Mouse (Mus musculus): ENCODE results near the gene Sh3kbp1. TPM values are rescaled to one million over a fixed set of nuclear protein-coding genes. Genes with fewer than 3 reads are reported as not detected.

Gene Sh3kbp1
- polyA plus RNA-seq, 1 experiment = 30.3 TPM

- Histone ChIP-seq H3K4me3 (ENCODE audit: extremely low read depth, insufficient read depth, insufficient read length) (no peak overlapping the region), H3K36me3 (ENCODE audit: control insufficient read depth, insufficient read depth, low read length) (no peaks in the 10 kb centered on the region), H3K4me1 (ENCODE audit: control insufficient read depth, insufficient read depth, insufficient read length) (0 out of 2 replicates have a peak, but pooled peaks cover 1% of the 10 kb centered on the region), H3K27me3 (ENCODE audit: control insufficient read depth, insufficient read depth, low read length) (no peaks in the 10 kb centered on the region), H3K27ac (ENCODE audit: insufficient read depth, low read length) (no peak overlapping the region)
- TF ChIP-seq POLR2A (IDR thresholded peaks at IDR 0.05; ENCODE audit: low read depth, low read length) = no peak
- TF ChIP-seq CTCF (IDR thresholded peaks at IDR 0.05; ENCODE audit: extremely low read depth, insufficient read depth, insufficient read length, insufficient replicate concordance) = no peak
- 77% methylated on average over 3 of the region's 3 CpGs for WGBS
- no peak for DNase-seq (ENCODE audit: low read depth in 1 of 2, low spot score in 2 of 2)
These were observed 286.4 kb downstream of the Sh3kbp1 start for GRCm38 (mm10) chrX:159913489-159913888.

- Histone ChIP-seq H3K4me1 (ENCODE audit: control insufficient read depth, insufficient read depth, insufficient read length) (0 out of 2 replicates have a peak, but pooled peaks cover 1% of the 10 kb centered on the region), H3K36me3 (ENCODE audit: control insufficient read depth, insufficient read depth, low read length) (peaks cover 3% of the 10 kb centered on the region), H3K27ac (ENCODE audit: insufficient read depth, low read length) (no peak overlapping the region), H3K27me3 (ENCODE audit: control insufficient read depth, insufficient read depth, low read length) (no peaks in the 10 kb centered on the region), H3K4me3 (ENCODE audit: extremely low read depth, insufficient read depth, insufficient read length) (no peak overlapping the region)
- TF ChIP-seq CTCF (IDR thresholded peaks at IDR 0.05; ENCODE audit: extremely low read depth, insufficient read depth, insufficient read length, insufficient replicate concordance) (no peak), POLR2A (IDR thresholded peaks at IDR 0.05; ENCODE audit: low read depth, low read length) (no peak)
- WGBS = 41% methylated on average over 1 of the region's 1 CpGs
- DNase-seq (ENCODE audit: low read depth in 1 of 2, low spot score in 2 of 2) = no peak
These were observed 288.1 kb downstream of the Sh3kbp1 start for GRCm38 (mm10) chrX:159915125-159915524.

- peak in 1 of 2 experiments; percentile 7 for DNase-seq (ENCODE audit: low read depth in 1 of 2, low spot score in 2 of 2)
- Histone ChIP-seq H3K27me3 (ENCODE audit: control insufficient read depth, insufficient read depth, low read length) (no peaks in the 10 kb centered on the region), H3K4me3 (ENCODE audit: extremely low read depth, insufficient read depth, insufficient read length) (no peak overlapping the region), H3K36me3 (ENCODE audit: control insufficient read depth, insufficient read depth, low read length) (peaks cover 7% of the 10 kb centered on the region), H3K27ac (ENCODE audit: insufficient read depth, low read length) (no peak overlapping the region), H3K4me1 (ENCODE audit: control insufficient read depth, insufficient read depth, insufficient read length) (no peaks in the 10 kb centered on the region)
- WGBS = 71% methylated on average over 6 of the region's 6 CpGs
- no peak for TF ChIP-seq POLR2A (IDR thresholded peaks at IDR 0.05; ENCODE audit: low read depth, low read length)
- TF ChIP-seq CTCF (IDR thresholded peaks at IDR 0.05; ENCODE audit: extremely low read depth, insufficient read depth, insufficient read length, insufficient replicate concordance) = no peak
These were observed 297.7 kb downstream of the Sh3kbp1 start for GRCm38 (mm10) chrX:159924759-159925158.

GRCm38 (mm10) chrX:159928165-159928564 is 301.1 kb downstream of the Sh3kbp1 start:
- no peak for DNase-seq (ENCODE audit: low read depth in 1 of 2, low spot score in 2 of 2)
- Histone ChIP-seq H3K4me3 (ENCODE audit: extremely low read depth, insufficient read depth, insufficient read length) (no peak overlapping the region), H3K27ac (ENCODE audit: insufficient read depth, low read length) (no peak overlapping the region), H3K4me1 (ENCODE audit: control insufficient read depth, insufficient read depth, insufficient read length) (no peaks in the 10 kb centered on the region), H3K36me3 (ENCODE audit: control insufficient read depth, insufficient read depth, low read length) (peaks cover 2% of the 10 kb centered on the region; the same call in 1 of the 2 replicates), H3K27me3 (ENCODE audit: control insufficient read depth, insufficient read depth, low read length) (no peaks in the 10 kb centered on the region)
- WGBS = 88% methylated on average over 5 of the region's 5 CpGs
- TF ChIP-seq CTCF (IDR thresholded peaks at IDR 0.05; ENCODE audit: extremely low read depth, insufficient read depth, insufficient read length, insufficient replicate concordance) (no peak), POLR2A (IDR thresholded peaks at IDR 0.05; ENCODE audit: low read depth, low read length) (no peak)

GRCm38 (mm10) chrX:159928834-159929233 is 301.8 kb downstream of the Sh3kbp1 start:
- H3K36me3 ChIP-seq (ENCODE audit: control insufficient read depth, insufficient read depth, low read length) = no peaks in the 10 kb centered on the region; the same call in 1 of the 2 replicates
- H3K27ac ChIP-seq (ENCODE audit: insufficient read depth, low read length) = no peak overlapping the region
- no peaks in the 10 kb centered on the region for H3K4me1 ChIP-seq (ENCODE audit: control insufficient read depth, insufficient read depth, insufficient read length)
- H3K4me3 ChIP-seq (ENCODE audit: extremely low read depth, insufficient read depth, insufficient read length) = no peak overlapping the region
- TF ChIP-seq CTCF (IDR thresholded peaks at IDR 0.05; ENCODE audit: extremely low read depth, insufficient read depth, insufficient read length, insufficient replicate concordance) (no peak), POLR2A (IDR thresholded peaks at IDR 0.05; ENCODE audit: low read depth, low read length) (no peak)
- WGBS = 84% methylated on average over 3 of the region's 3 CpGs
- no peak for DNase-seq (ENCODE audit: low read depth in 1 of 2, low spot score in 2 of 2)
- no peaks in the 10 kb centered on the region for H3K27me3 ChIP-seq (ENCODE audit: control insufficient read depth, insufficient read depth, low read length)

DNA sequence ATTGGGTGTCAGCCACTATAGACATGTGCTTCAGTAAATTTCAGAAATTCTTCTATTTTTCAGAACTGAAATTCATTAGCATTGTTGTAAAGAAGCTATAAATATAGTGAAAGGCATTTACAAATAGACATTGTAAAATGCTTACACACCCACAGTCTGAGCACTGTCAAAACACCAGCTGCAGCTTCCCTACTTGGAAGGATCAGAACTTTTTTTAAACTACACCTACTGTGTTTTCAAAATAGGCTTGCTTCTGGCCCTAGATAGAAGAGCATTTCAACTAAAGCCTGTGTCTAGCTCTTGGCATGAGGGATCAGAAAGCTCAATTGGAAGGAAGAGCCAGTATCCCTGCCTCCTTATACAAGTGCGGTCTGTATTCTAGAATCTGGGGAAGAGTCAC is 305.0 kb downstream of the Sh3kbp1 start:
- Histone ChIP-seq H3K4me1 (ENCODE audit: control insufficient read depth, insufficient read depth, insufficient read length) (no peaks in the 10 kb centered on the region), H3K27ac (ENCODE audit: insufficient read depth, low read length) (no peak overlapping the region), H3K36me3 (ENCODE audit: control insufficient read depth, insufficient read depth, low read length) (no peaks in the 10 kb centered on the region; the same call in 1 of the 2 replicates), H3K4me3 (ENCODE audit: extremely low read depth, insufficient read depth, insufficient read length) (no peak overlapping the region), H3K27me3 (ENCODE audit: control insufficient read depth, insufficient read depth, low read length) (no peaks in the 10 kb centered on the region)
- TF ChIP-seq CTCF (IDR thresholded peaks at IDR 0.05; ENCODE audit: extremely low read depth, insufficient read depth, insufficient read length, insufficient replicate concordance) = no peak
- TF ChIP-seq POLR2A (IDR thresholded peaks at IDR 0.05; ENCODE audit: low read depth, low read length) = no peak
- no peak for DNase-seq (ENCODE audit: low read depth in 1 of 2, low spot score in 2 of 2)
- 91% methylated on average over 1 of the region's 1 CpGs for WGBS

GRCm38 (mm10) chrX:159942569-159942968 is 315.5 kb downstream of the Sh3kbp1 start:
- WGBS = 75% methylated on average over 2 of the region's 2 CpGs
- Histone ChIP-seq H3K27me3 (ENCODE audit: control insufficient read depth, insufficient read depth, low read length) (no peaks in the 10 kb centered on the region), H3K4me1 (ENCODE audit: control insufficient read depth, insufficient read depth, insufficient read length) (no peaks in the 10 kb centered on the region), H3K27ac (ENCODE audit: insufficient read depth, low read length) (no peak overlapping the region), H3K36me3 (ENCODE audit: control insufficient read depth, insufficient read depth, low read length) (no peaks in the 10 kb centered on the region), H3K4me3 (ENCODE audit: extremely low read depth, insufficient read depth, insufficient read length) (no peak overlapping the region)
- no peak for DNase-seq (ENCODE audit: low read depth in 1 of 2, low spot score in 2 of 2)
- TF ChIP-seq CTCF (IDR thresholded peaks at IDR 0.05; ENCODE audit: extremely low read depth, insufficient read depth, insufficient read length, insufficient replicate concordance) = no peak
- no peak for TF ChIP-seq POLR2A (IDR thresholded peaks at IDR 0.05; ENCODE audit: low read depth, low read length)

All from spleen, adult 2 months (tissue).